Mouse (Mus musculus) CH12.LX (cell line): ENCODE measurements at regions not wholly inside any gene's neighbourhood (a gene's known extent, or its start where the extent isn't known, plus 50 kb on each side); places are given as distances from the start of the nearest gene placed in this dataset.

Experiments used
- DNase-seq: peaks from one replicate; pipeline ENCODE4 v3.0.0-alpha.2; 2013; ENCODE audit errors: extremely low read depth
- H3K27ac ChIP-seq: 2 replicates; pipeline ENCODE4 v1.5.1; 2012; ENCODE audit warnings: low read depth, mild to moderate bottlenecking, control low read depth, moderate library complexity; ENCODE audit not compliant: insufficient read depth
- H3K27me3 ChIP-seq: replicated peaks from 2 replicates; pipeline ENCODE3; 2012; ENCODE audit warnings: inconsistent platforms
- H3K36me3 ChIP-seq, 2 experiments: replicated peaks in 1 of 2; 2 replicates each; pipeline versions ENCODE3 to v1.6.1; 2012; ENCODE audit warnings: inconsistent platforms in 1 of 2, low read length in 1 of 2, mild to moderate bottlenecking in 1 of 2, mixed read lengths in 1 of 2, moderate library complexity in 1 of 2; ENCODE audit not compliant: control insufficient read depth in 1 of 2, insufficient read depth in 1 of 2
- H3K4me1 ChIP-seq, 2 experiments: 2 replicates each; pipeline ENCODE4 v1.6.1; 2012; ENCODE audit warnings: inconsistent platforms in 1 of 2, moderate library complexity in 1 of 2; ENCODE audit not compliant: insufficient read depth in 2 of 2, control insufficient read depth in 1 of 2
- H3K4me2 ChIP-seq: 2 replicates; pipeline ENCODE4 v1.6.1; 2012; ENCODE audit warnings: low read depth, mild to moderate bottlenecking, control low read depth; ENCODE audit not compliant: poor library complexity, insufficient read depth, severe bottlenecking
- H3K4me3 ChIP-seq, 3 experiments: fragments of 150-350 bp in 1 of 3; sonication (generic) in 1 of 3; replicated peaks in 1 of 3; 2 replicates each; pipeline versions ENCODE3 to v1.5.1; 2011 to 2012; ENCODE audit warnings: low read depth in 2 of 3, low read length in 2 of 3, mild to moderate bottlenecking in 2 of 3, moderate library complexity in 2 of 3, control low read depth in 1 of 3, improper control_type of control experiment in 1 of 3, inconsistent platforms in 1 of 3, mixed read lengths in 1 of 3; ENCODE audit not compliant: poor library complexity in 1 of 3
- H3K79me2 ChIP-seq: replicated peaks from 2 replicates; pipeline ENCODE4 v1.6.1; 2012; ENCODE audit warnings: mild to moderate bottlenecking, moderate library complexity; ENCODE audit not compliant: control insufficient read depth, poor library complexity, insufficient read depth, severe bottlenecking; ENCODE audit errors: extremely low read depth
- H3K9ac ChIP-seq: 2 replicates; pipeline ENCODE4 v1.6.1; 2012; ENCODE audit warnings: low read depth, mild to moderate bottlenecking, control low read depth, moderate library complexity; ENCODE audit not compliant: insufficient read depth
- H3K9me3 ChIP-seq: replicated peaks from 2 replicates; pipeline ENCODE3; 2012; ENCODE audit warnings: low read length, inconsistent platforms, mixed read lengths
- BHLHE40 ChIP-seq: IDR thresholded peaks from 2 replicates; pipeline ENCODE4 v1.6.1; 2011; ENCODE audit warnings: mild to moderate bottlenecking, low read depth, low read length, improper control_type of control experiment
- CHD1 ChIP-seq: IDR thresholded peaks from 2 replicates; pipeline ENCODE4 v1.6.1; 2012; ENCODE audit warnings: low read depth, low read length, improper control_type of control experiment, inconsistent platforms
- CHD2 ChIP-seq: IDR thresholded peaks from 2 replicates; pipeline ENCODE4 v1.6.1; 2011; ENCODE audit warnings: low read length, improper control_type of control experiment
- ETS1 ChIP-seq: conservative IDR thresholded peaks from 2 replicates; pipeline ENCODE4 v1.6.1; 2012; ENCODE audit warnings: low read depth, mild to moderate bottlenecking, inconsistent platforms, low read length, improper control_type of control experiment, moderate library complexity
- GABPA ChIP-seq: IDR thresholded peaks from 2 replicates; pipeline ENCODE4 v1.6.1; 2012; ENCODE audit warnings: low read depth, low read length, improper control_type of control experiment, inconsistent platforms; ENCODE audit not compliant: insufficient replicate concordance
- HCFC1 ChIP-seq: IDR thresholded peaks from 2 replicates; pipeline ENCODE4 v1.6.1; 2012; ENCODE audit warnings: low read depth, mild to moderate bottlenecking, inconsistent platforms, low read length, improper control_type of control experiment
- IRF4 ChIP-seq: IDR thresholded peaks from 2 replicates; pipeline ENCODE4 v1.6.1; 2014; ENCODE audit warnings: low read depth, mild to moderate bottlenecking, inconsistent platforms, low read length, improper control_type of control experiment
- JUN ChIP-seq: IDR thresholded peaks from 2 replicates; pipeline ENCODE4 v1.6.1; 2011; ENCODE audit warnings: low read depth, mild to moderate bottlenecking, low read length, improper control_type of control experiment, moderate library complexity; ENCODE audit not compliant: insufficient read depth
- JUND ChIP-seq: conservative IDR thresholded peaks from 2 replicates; pipeline ENCODE4 v1.6.1; 2011; ENCODE audit warnings: low read depth, low read length, improper control_type of control experiment
- MAFK ChIP-seq: IDR thresholded peaks from 2 replicates; pipeline ENCODE4 v1.6.1; 2011; ENCODE audit warnings: low read length, improper control_type of control experiment; ENCODE audit not compliant: insufficient replicate concordance
- MAZ ChIP-seq: IDR thresholded peaks from 2 replicates; pipeline ENCODE4 v1.6.1; 2012; ENCODE audit warnings: low read depth, mild to moderate bottlenecking, inconsistent platforms, low read length, improper control_type of control experiment, moderate library complexity
- MEF2A ChIP-seq: IDR thresholded peaks from 2 replicates; pipeline ENCODE4 v1.6.1; 2014; ENCODE audit warnings: low read depth, mild to moderate bottlenecking, inconsistent platforms, low read length, improper control_type of control experiment, borderline replicate concordance
- MXI1 ChIP-seq: IDR thresholded peaks from 2 replicates; pipeline ENCODE4 v1.6.1; 2011; ENCODE audit warnings: mild to moderate bottlenecking, low read depth, low read length, improper control_type of control experiment
- MYC ChIP-seq: IDR thresholded peaks from 2 replicates; pipeline ENCODE4 v1.6.1; 2011; ENCODE audit warnings: low read depth, mild to moderate bottlenecking, improper control_type of control experiment, low read length
- NELFE ChIP-seq: IDR thresholded peaks from 2 replicates; pipeline ENCODE4 v1.6.1; 2011; ENCODE audit warnings: low read depth, low read length, improper control_type of control experiment
- NRF1 ChIP-seq: IDR thresholded peaks from 2 replicates; pipeline ENCODE4 v1.6.1; 2014; ENCODE audit warnings: low read depth, mild to moderate bottlenecking, inconsistent platforms, low read length, improper control_type of control experiment, moderate library complexity
- PAX5 ChIP-seq: IDR thresholded peaks from 2 replicates; pipeline ENCODE4 v1.6.1; 2012; ENCODE audit warnings: low read length, inconsistent platforms, mixed read lengths
- POLR2A ChIP-seq: IDR thresholded peaks from 2 replicates; pipeline ENCODE4 v1.6.1; 2011; ENCODE audit warnings: low read depth, mild to moderate bottlenecking, improper control_type of control experiment, low read length
- RAD21 ChIP-seq: IDR thresholded peaks from 2 replicates; pipeline ENCODE4 v1.6.1; 2011; ENCODE audit warnings: low read depth, mild to moderate bottlenecking, low read length, improper control_type of control experiment, moderate library complexity
- TBP ChIP-seq: conservative IDR thresholded peaks from 2 replicates; pipeline ENCODE4 v1.6.1; 2011; ENCODE audit warnings: low read depth, low read length, improper control_type of control experiment
- TCF12 ChIP-seq: IDR thresholded peaks from 2 replicates; pipeline ENCODE4 v1.6.1; 2014; ENCODE audit warnings: low read depth, mild to moderate bottlenecking, inconsistent platforms, low read length, improper control_type of control experiment
- USF2 ChIP-seq: conservative IDR thresholded peaks from 2 replicates; pipeline ENCODE4 v1.6.1; 2011; ENCODE audit warnings: low read depth, low read length, improper control_type of control experiment
- ZC3H11A ChIP-seq: IDR thresholded peaks from 2 replicates; pipeline ENCODE4 v1.6.1; 2012; ENCODE audit warnings: low read depth, mild to moderate bottlenecking, inconsistent platforms, low read length, improper control_type of control experiment
- ZKSCAN1 ChIP-seq: IDR thresholded peaks from 2 replicates; pipeline ENCODE4 v1.6.1; 2012; ENCODE audit warnings: low read depth, inconsistent platforms, low read length, improper control_type of control experiment, borderline replicate concordance
- ZMIZ1 ChIP-seq: IDR thresholded peaks from 2 replicates; pipeline ENCODE4 v1.6.1; 2012; ENCODE audit warnings: low read depth, mild to moderate bottlenecking, inconsistent platforms, low read length, improper control_type of control experiment
- ZNF384 ChIP-seq: IDR thresholded peaks from 2 replicates; pipeline ENCODE4 v1.6.1; 2012; ENCODE audit warnings: low read depth, low read length, improper control_type of control experiment, inconsistent platforms
- dilution Hi-C: fragments of 300-500 bp; cut with MboI; formaldehyde crosslinking; loops from 2 replicates; pipeline ENCODE4 v1.14.3; 2020; ENCODE audit warnings: low sequenced_read_pairs; ENCODE audit not compliant: extremely low pct_unique_long_range_greater_than_20kb, extremely low pct_ligation_motif_present
- in situ Hi-C: fragments of 300-500 bp; cut with MboI; formaldehyde crosslinking; loops from 3 replicates; pipeline ENCODE4 v1.14.3; 2019; ENCODE audit warnings: low sequenced_read_pairs, low pct_ligation_motif_present, low pct_unique_long_range_greater_than_20kb, mixed read lengths

DNA sequence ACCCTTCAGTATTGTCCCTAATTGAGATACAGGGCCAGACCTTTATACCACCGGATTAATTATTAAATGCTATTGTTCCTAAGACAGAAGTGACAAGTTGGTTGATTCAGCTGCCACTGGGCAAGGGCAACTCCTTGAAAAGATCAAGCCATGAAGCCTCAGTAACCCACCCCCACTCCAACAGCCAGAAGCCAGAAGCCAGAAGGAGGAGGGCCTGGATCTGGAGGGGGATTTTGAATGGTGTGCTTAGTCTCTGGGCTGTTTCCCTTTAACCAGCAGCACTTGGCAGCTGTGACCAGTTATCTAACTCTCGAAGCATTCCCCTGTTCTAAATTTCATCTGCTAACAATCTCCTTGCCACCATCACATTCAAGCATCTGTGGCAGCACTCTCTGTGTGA lies 129.1 kb upstream of the Smarca2 start:
- peaks cover 0 to 12% of the 10 kb centered on the region in 2 experiments; a peak in 2 of 4 replicates for H3K4me1 ChIP-seq
- no peak for DNase-seq
- no peak overlapping the region for H3K27ac ChIP-seq
- H3K36me3 ChIP-seq, result no peaks in the 10 kb centered on the region
- dilution Hi-C loops, result no loop called here
- no peaks in the 10 kb centered on the region for H3K27me3 ChIP-seq
- no peak overlapping the region for H3K4me2 ChIP-seq
- TF ChIP-seq BHLHE40 (no peak), ZKSCAN1 (no peak), PAX5 (no peak), MEF2A (no peak), MAZ (no peak), MYC (no peak)
- H3K79me2 ChIP-seq, result no peaks in the 10 kb centered on the region
- H3K9me3 ChIP-seq, result no peaks in the 10 kb centered on the region
- no peak overlapping the region for H3K9ac ChIP-seq
- H3K4me3 ChIP-seq, result no peak overlapping the region
- in situ Hi-C loops, result loop anchor here (10.0 kb wide), 1 partner anchor 129 kb away; the partner anchor contains the start of gene Smarca2

DNA sequence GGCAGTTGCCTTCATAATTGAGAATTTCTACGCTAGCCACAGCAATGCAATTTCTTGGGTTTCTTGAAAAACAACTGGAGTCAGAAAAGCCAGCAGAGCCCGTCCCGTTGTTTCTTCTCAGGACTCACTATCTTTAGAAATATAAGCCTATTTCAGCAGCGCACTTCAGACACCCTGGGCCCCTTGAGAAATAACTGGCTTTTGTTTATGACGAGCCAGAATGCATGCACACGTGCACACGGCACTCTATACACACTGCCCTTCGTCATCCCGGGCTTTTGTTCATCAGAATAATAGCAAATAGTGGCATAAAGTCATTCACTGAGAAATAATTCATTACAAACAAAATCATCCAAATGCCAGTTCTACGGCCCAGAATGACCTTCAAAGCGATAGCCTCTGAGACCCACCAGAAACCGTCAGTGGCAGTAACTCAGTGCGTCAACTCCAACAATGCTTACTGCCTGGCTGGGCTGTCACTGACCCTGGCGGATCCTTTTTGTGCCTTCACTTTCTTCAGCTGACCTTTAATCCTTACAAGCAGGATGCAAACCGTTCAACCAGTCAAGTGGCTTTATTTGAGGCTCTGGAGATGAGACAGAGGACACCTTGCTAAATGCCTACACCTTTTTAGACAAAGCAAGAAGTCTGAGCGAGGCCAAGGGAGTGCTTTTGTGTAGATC lies 126.7 kb upstream of the Smarca2 start:
- dilution Hi-C loops, result no loop called here
- no peaks in the 10 kb centered on the region for H3K27me3 ChIP-seq

DNA sequence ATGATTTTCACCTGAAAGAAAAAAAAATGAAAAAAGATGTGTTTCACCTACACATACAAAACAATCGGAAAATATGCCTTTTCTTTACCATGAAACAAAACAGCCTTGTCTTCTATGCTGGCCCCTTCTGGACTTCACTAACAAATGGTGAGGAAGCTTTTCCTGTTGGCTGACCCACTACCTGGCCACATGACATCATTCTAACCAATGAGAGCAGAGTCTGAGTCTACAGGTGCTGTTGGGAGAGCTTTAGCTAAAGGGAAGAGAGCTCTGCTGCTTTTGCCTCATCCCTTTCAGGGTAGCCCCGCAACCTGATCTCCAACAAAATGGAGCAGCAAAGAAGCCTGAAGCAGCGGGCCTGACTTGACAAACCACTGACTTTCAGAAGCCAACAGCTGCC lies 120.5 kb upstream of the Smarca2 start:
- Histone ChIP-seq H3K4me1 (peaks cover 3 to 16% of the 10 kb centered on the region in 2 experiments; a peak in 3 of 4 replicates), H3K36me3 (no peaks in the 10 kb centered on the region), H3K27me3 (no peaks in the 10 kb centered on the region), H3K79me2 (no peaks in the 10 kb centered on the region), H3K27ac (no peak overlapping the region), H3K4me3 (peak overlapping the region in 2 of 3 experiments; percentile 14 to 28), H3K4me2 (peak overlapping the region; percentile 48), H3K9ac (no peak overlapping the region), H3K9me3 (peaks cover 2% of the 10 kb centered on the region)
- dilution Hi-C loops (no loop called here), in situ Hi-C loops (no loop called here)
- DNase-seq, result no peak
- TF ChIP-seq ETS1, result no peak
- 0 out of 2 replicates have a peak, but pooled peaks have one; percentile 11 for TF ChIP-seq TCF12
- no peak for TF ChIP-seq ZKSCAN1
- no peak for TF ChIP-seq MXI1
- no peak for TF ChIP-seq HCFC1
- no peak for TF ChIP-seq MYC
- TF ChIP-seq USF2, result peak; percentile 77
- no peak for TF ChIP-seq MAFK
- no peak for TF ChIP-seq CHD1
- no peak for TF ChIP-seq ZC3H11A
- TF ChIP-seq IRF4, result no peak
- no peak for TF ChIP-seq GABPA
- no peak for TF ChIP-seq TBP
- TF ChIP-seq RAD21, result no peak
- TF ChIP-seq CHD2, result no peak
- no peak for TF ChIP-seq BHLHE40
- no peak for TF ChIP-seq ZNF384
- no peak for TF ChIP-seq JUN
- TF ChIP-seq POLR2A, result 0 out of 2 replicates have a peak, but pooled peaks have one; percentile 24
- TF ChIP-seq NELFE, result no peak

More for the DNA sequence above, 126.7 kb upstream of the Smarca2 start:
- no peak overlapping the region for H3K9ac ChIP-seq
- in situ Hi-C loops, result loop anchor here (10.0 kb wide), 1 partner anchor 127 kb away; the partner anchor contains the start of gene Smarca2
- H3K79me2 ChIP-seq, result no peaks in the 10 kb centered on the region
- H3K9me3 ChIP-seq, result peaks cover 2% of the 10 kb centered on the region
- TF ChIP-seq USF2, result no peak
- TF ChIP-seq NRF1, result no peak
- TF ChIP-seq ZMIZ1, result no peak
- no peak for TF ChIP-seq JUND
- TF ChIP-seq ZC3H11A, result no peak
- no peak for TF ChIP-seq BHLHE40
- TF ChIP-seq, all 38 proteins: peak for 0
- no peak overlapping the region for H3K4me3 ChIP-seq
- no peak for DNase-seq
- H3K27ac ChIP-seq, result no peak overlapping the region
- H3K36me3 ChIP-seq, result no peaks in the 10 kb centered on the region
- no peak overlapping the region for H3K4me2 ChIP-seq
- no peaks in the 10 kb centered on the region for H3K4me1 ChIP-seq
